Mouse (Mus musculus): ENCODE measurements around the gene Gramd4. TPM values are rescaled to one million over a fixed set of nuclear protein-coding genes. Genes with fewer than 3 reads are reported as not detected.

Gene Gramd4
- polyA plus RNA-seq, 1 experiment from 2014 or later = 12.4 TPM

DNA sequence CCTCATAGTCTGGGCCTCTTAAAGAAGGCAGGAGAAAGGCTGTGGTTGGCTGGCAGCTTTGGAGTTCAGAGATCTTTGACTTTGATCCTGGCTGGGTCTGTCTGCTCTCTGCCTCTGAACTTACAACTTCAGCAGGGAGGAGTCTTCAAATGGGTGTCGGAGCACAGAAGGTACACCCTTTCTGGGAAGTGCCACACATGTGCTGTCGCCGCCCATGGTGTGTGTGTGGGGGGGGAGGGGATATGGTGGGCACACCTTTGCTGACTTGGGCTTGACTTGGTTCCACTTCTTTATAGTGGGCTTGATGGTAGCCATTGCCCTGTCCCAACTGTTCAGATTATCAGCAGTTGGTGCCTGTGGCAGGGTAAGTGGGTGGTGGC is 7.3 kb downstream of the Gramd4 start:
- Histone ChIP-seq H3K4me3 (replicated peaks) (no peak overlapping the region), H3K27me3 (replicated peaks) (no peaks in the 10 kb centered on the region), H3K4me1 (replicated peaks) (peaks cover 46% of the 10 kb centered on the region), H3K36me3 (no peaks in the 10 kb centered on the region), H3K27ac (no peak overlapping the region), H3K9ac (no peak overlapping the region), H3K4me2 (replicated peaks) (no peak overlapping the region), H3K9me3 (no peaks in the 10 kb centered on the region)
- ATAC-seq = peak; percentile 44
- WGBS = 80% methylated on average over 3 of the region's 3 CpGs

- Histone ChIP-seq H3K4me3 (replicated peaks) (no peak overlapping the region), H3K36me3 (no peaks in the 10 kb centered on the region), H3K4me1 (replicated peaks) (peaks cover 42% of the 10 kb centered on the region), H3K27me3 (replicated peaks) (no peaks in the 10 kb centered on the region), H3K27ac (no peak overlapping the region), H3K9me3 (no peaks in the 10 kb centered on the region), H3K9ac (no peak overlapping the region), H3K4me2 (replicated peaks) (no peak overlapping the region)
- ATAC-seq = no peak
- 83% methylated on average over 4 of the region's 4 CpGs for WGBS
These were observed 7.9 kb downstream of the Gramd4 start for GRCm38 (mm10) chr15:86065367-86065766.

DNA sequence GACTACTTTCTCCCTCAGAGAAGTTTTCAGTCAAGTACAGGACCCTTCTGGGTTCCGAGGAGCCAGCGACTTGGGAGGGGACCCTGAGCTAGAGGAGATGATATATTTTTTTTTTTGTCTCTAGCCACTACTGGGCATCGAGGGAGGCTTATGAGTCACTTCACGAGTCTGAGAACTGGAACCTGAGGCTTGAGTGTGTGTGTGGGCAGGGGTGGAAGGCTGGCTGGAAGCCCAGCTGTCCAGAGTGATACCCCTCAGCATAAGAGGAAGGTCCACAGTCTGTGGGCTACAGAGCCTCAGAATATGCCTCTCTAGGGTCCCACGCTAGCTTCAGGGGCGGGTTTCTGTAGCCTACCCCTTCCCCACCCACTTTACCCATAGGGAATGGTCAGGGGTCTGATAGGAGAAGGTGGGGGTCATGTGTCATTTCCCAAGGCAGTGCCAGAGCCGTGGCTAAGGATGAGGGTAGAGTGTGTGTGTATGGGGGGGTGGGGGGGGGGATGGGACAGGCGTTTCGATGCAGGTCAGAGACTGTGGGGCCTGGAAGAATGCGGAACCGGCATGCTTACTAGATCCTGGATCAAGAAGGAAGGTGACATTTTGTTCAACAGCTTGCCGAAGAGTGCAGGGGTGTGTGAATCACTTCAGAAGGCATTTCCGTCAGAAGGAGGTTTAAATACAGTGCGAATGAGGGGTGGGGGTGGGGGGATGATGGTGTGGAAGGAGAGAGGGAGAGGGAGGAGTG is 9.5 kb downstream of the Gramd4 start:
- WGBS = 60% methylated on average over 14 of the region's 14 CpGs
- Histone ChIP-seq H3K36me3 (no peaks in the 10 kb centered on the region), H3K27me3 (replicated peaks) (no peaks in the 10 kb centered on the region), H3K9me3 (no peaks in the 10 kb centered on the region), H3K4me3 (replicated peaks) (no peak overlapping the region), H3K4me1 (replicated peaks) (peaks cover 32% of the 10 kb centered on the region), H3K4me2 (replicated peaks) (no peak overlapping the region; the same call in 1 of the 2 replicates), H3K27ac (no peak overlapping the region), H3K9ac (no peak overlapping the region)
- no peak; the same call in 1 of the 2 replicates for ATAC-seq

DNA sequence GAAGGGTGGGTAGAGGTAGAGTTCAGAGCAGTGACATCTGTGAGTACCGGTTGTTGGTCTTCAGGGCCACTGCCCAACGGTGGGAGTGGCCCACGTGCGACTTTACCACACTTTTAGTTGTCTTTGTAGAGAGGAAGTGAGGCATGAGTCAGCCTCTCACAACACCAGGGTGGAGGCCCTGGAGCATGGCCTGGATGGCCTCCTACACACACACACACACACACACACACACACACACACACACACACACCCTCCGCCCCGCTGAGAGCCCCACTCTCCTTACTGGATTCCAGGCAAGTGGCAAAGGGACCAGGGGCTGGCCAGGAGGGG is 10.1 kb downstream of the Gramd4 start:
- 25% methylated on average over 6 of the region's 6 CpGs for WGBS
- no peak overlapping the region for H3K4me3 ChIP-seq (replicated peaks)
- no peak overlapping the region for H3K9ac ChIP-seq

DNA sequence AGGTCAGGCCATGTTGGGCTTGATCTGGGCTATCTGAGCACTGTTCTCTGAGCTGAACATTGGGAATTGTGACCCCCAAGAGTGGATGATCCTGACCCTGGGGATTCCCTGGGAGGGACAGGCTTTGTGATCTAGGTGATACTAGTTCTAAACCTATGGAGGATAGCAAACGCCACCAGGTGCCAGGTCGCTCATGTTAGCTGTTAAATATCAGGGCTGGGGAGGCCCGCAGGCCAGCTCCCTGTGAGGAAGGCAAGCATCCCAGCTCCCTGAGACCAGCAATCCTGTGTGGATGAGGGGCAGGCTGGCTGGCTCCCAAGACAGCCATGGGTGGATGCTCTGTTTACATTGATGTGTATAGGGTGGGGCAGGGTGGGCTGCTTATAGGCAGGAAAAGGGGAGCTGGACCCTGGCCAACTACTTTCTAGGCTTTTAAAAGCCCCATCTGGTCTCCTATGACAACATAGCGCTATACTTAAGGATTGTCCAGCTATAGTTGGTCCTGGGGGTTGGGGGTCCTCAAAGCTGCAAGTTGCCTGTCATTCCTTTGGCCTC is 10.5 kb downstream of the Gramd4 start:
- Histone ChIP-seq H3K27ac (no peak overlapping the region), H3K4me3 (replicated peaks) (no peak overlapping the region), H3K9ac (no peak overlapping the region), H3K27me3 (replicated peaks) (no peaks in the 10 kb centered on the region), H3K4me1 (replicated peaks) (peaks cover 30% of the 10 kb centered on the region), H3K9me3 (no peaks in the 10 kb centered on the region), H3K4me2 (replicated peaks) (no peak overlapping the region), H3K36me3 (no peaks in the 10 kb centered on the region)
- ATAC-seq = 0 out of 2 replicates have a peak, but pooled peaks have one; percentile 37
- WGBS = 56% methylated on average over 4 of the region's 4 CpGs

More for the DNA sequence above, 10.1 kb downstream of the Gramd4 start:
- Histone ChIP-seq H3K27ac (no peak overlapping the region), H3K36me3 (no peaks in the 10 kb centered on the region), H3K4me2 (replicated peaks) (no peak overlapping the region), H3K27me3 (replicated peaks) (no peaks in the 10 kb centered on the region), H3K4me1 (replicated peaks) (peaks cover 30% of the 10 kb centered on the region), H3K9me3 (no peaks in the 10 kb centered on the region)
- ATAC-seq = peak; percentile 41

GRCm38 (mm10) chr15:86069011-86069791 is 11.7 kb downstream of the Gramd4 start:
- no peak for ATAC-seq
- 90% methylated on average over 10 of the region's 10 CpGs for whole genome bisulfite sequencing

GRCm38 (mm10) chr15:86070368-86070767 is 12.9 kb downstream of the Gramd4 start:
- no peak overlapping the region for H3K4me3 ChIP-seq (replicated peaks)
- no peaks in the 10 kb centered on the region for H3K9me3 ChIP-seq
- ATAC-seq = no peak
- H3K27me3 ChIP-seq (replicated peaks) = no peaks in the 10 kb centered on the region
- H3K27ac ChIP-seq = no peak overlapping the region
- H3K4me2 ChIP-seq (replicated peaks) = no peak overlapping the region
- H3K4me1 ChIP-seq (replicated peaks) = peaks cover 30% of the 10 kb centered on the region
- H3K36me3 ChIP-seq = no peaks in the 10 kb centered on the region
- 71% methylated on average over 11 of the region's 11 CpGs for WGBS
- no peak overlapping the region for H3K9ac ChIP-seq

More at GRCm38 (mm10) chr15:86069011-86069791, 11.7 kb downstream of the Gramd4 start:
- no peak overlapping the region for H3K27ac ChIP-seq
- H3K4me1 ChIP-seq (replicated peaks) = peaks cover 35% of the 10 kb centered on the region
- no peak overlapping the region for H3K9ac ChIP-seq
- H3K4me3 ChIP-seq (replicated peaks) = no peak overlapping the region
- no peaks in the 10 kb centered on the region for H3K9me3 ChIP-seq
- H3K4me2 ChIP-seq (replicated peaks) = no peak overlapping the region
- H3K27me3 ChIP-seq (replicated peaks) = no peaks in the 10 kb centered on the region
- no peaks in the 10 kb centered on the region for H3K36me3 ChIP-seq

DNA sequence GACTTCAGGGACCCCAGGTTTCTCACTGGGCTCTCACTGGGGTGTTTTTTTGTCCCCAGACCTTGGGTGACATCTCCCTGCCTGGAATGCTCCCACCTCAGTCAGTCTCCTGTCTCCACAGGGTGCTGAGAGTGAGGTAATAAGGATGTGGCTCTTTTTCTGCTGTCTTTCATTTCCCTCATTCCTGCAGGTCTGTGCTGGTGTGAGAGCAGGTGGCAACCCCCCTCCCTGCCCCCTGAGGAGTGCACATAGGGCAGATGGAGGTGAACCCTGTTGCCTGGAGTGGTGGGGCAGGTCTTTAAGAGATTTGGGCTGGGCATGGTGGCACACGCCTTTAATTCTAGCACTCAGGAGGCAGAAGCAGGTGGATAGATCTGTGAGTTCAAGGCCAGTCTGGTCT is 13.7 kb downstream of the Gramd4 start:
- Histone ChIP-seq H3K4me1 (replicated peaks) (peaks cover 37% of the 10 kb centered on the region), H3K4me3 (replicated peaks) (no peak overlapping the region), H3K4me2 (replicated peaks) (no peak overlapping the region), H3K27me3 (replicated peaks) (no peaks in the 10 kb centered on the region), H3K36me3 (no peaks in the 10 kb centered on the region), H3K9ac (no peak overlapping the region), H3K27ac (no peak overlapping the region), H3K9me3 (no peaks in the 10 kb centered on the region)
- WGBS = 52% methylated on average over 1 of the region's 1 CpGs
- no peak for ATAC-seq

- 0 out of 2 replicates have a peak overlapping the region, but pooled peaks have one; percentile 9 for H3K4me3 ChIP-seq (replicated peaks)
- H3K4me1 ChIP-seq (replicated peaks) = peaks cover 38% of the 10 kb centered on the region
- H3K9ac ChIP-seq = no peak overlapping the region
- peak; percentile 87 for ATAC-seq
- whole genome bisulfite sequencing = 59% methylated on average over 16 of the region's 16 CpGs
- no peaks in the 10 kb centered on the region for H3K9me3 ChIP-seq
- H3K4me2 ChIP-seq (replicated peaks) = peak overlapping the region; percentile 12; the same call in 1 of the 2 replicates
- H3K36me3 ChIP-seq = no peaks in the 10 kb centered on the region
- H3K27ac ChIP-seq = peak overlapping the region; percentile 71
- no peaks in the 10 kb centered on the region for H3K27me3 ChIP-seq (replicated peaks)
These were observed 16.9 kb downstream of the Gramd4 start for GRCm38 (mm10) chr15:86074171-86074937.

- no peaks in the 10 kb centered on the region for H3K9me3 ChIP-seq
- H3K27ac ChIP-seq = no peak overlapping the region
- H3K4me1 ChIP-seq (replicated peaks) = peaks cover 43% of the 10 kb centered on the region
- H3K4me3 ChIP-seq (replicated peaks) = no peak overlapping the region
- H3K9ac ChIP-seq = no peak overlapping the region
- no peaks in the 10 kb centered on the region for H3K36me3 ChIP-seq
- H3K27me3 ChIP-seq (replicated peaks) = no peaks in the 10 kb centered on the region
- ATAC-seq = no peak
- 80% methylated on average over 20 of the region's 20 CpGs for WGBS
- H3K4me2 ChIP-seq (replicated peaks) = peak overlapping the region; percentile 27
These were observed 18.0 kb downstream of the Gramd4 start for GRCm38 (mm10) chr15:86075305-86076047.

GRCm38 (mm10) chr15:86076048-86076315 is 18.5 kb downstream of the Gramd4 start:
- H3K4me3 ChIP-seq (replicated peaks) = no peak overlapping the region
- WGBS = 86% methylated on average over 2 of the region's 2 CpGs
- H3K9ac ChIP-seq = no peak overlapping the region
- H3K4me1 ChIP-seq (replicated peaks) = peaks cover 43% of the 10 kb centered on the region
- ATAC-seq = no peak
- H3K36me3 ChIP-seq = no peaks in the 10 kb centered on the region
- 0 out of 2 replicates have a peak overlapping the region, but pooled peaks have one; percentile 27 for H3K27ac ChIP-seq
- H3K9me3 ChIP-seq = no peaks in the 10 kb centered on the region
- no peaks in the 10 kb centered on the region for H3K27me3 ChIP-seq (replicated peaks)
- peak overlapping the region; percentile 27 for H3K4me2 ChIP-seq (replicated peaks)
